13 mouse cellular contexts compared by ENCODE assay signal in genomic region chr2:26576462-26576861, GRCm38 (mm10). TPM values are rescaled to one million over a fixed set of nuclear protein-coding genes. Genes with fewer than 3 reads are reported as not detected.
A peak's percentile ranks its signal among the peaks of the same experiment; 100 is the strongest.
DNase-seq lines count a peak whose midpoint lies in the region; ATAC-seq and TF ChIP-seq lines count a peak whose summit lies in the region.
"Had no signal": no experiment of that assay in that cellular context is flagged by ENCODE, and none has a peak within 500 bp of the region (broad histone marks: within the 10 kb centered on the region; RNA-seq: fewer than 3 reads in every experiment).

No protein-coding gene starts in this region.

- no peak overlapping the region for H3K4me3 ChIP-seq in heart, embryonic 11.5 days (ENCODE audit: low read depth, low read length)
- H3K4me3 ChIP-seq in lung, embryonic 15.5 days: no peak overlapping the region
- no peak overlapping the region for H3K4me3 ChIP-seq in heart, embryonic 15.5 days
- no peak overlapping the region for H3K4me3 ChIP-seq in liver, postnatal 0 days (ENCODE audit: low read depth, low read length)
- no peak overlapping the region for H3K4me3 ChIP-seq in forebrain, embryonic 14.5 days (ENCODE audit: low read depth, low read length)
- H3K4me3 ChIP-seq: limb, embryonic 15.5 days; myocyte had no signal

- 38% methylated on average over 4 of the region's 4 CpGs for WGBS in heart, embryonic 11.5 days (ENCODE audit: insufficient replicate concordance)
- 50% methylated on average over 4 of the region's 4 CpGs for WGBS in lung, embryonic 15.5 days
- WGBS in heart, embryonic 15.5 days: 52% methylated on average over 4 of the region's 4 CpGs
- 29% methylated on average over 4 of the region's 4 CpGs for WGBS in liver, postnatal 0 days (ENCODE audit: insufficient replicate concordance)
- 44% methylated on average over 4 of the region's 4 CpGs for WGBS in forebrain, embryonic 14.5 days

- H3K27ac ChIP-seq in heart, embryonic 11.5 days (ENCODE audit: low read depth, low read length): peak overlapping the region; percentile 80
- peak overlapping the region; percentile 54 for H3K27ac ChIP-seq in lung, embryonic 15.5 days
- H3K27ac ChIP-seq in heart, embryonic 15.5 days: peak overlapping the region; percentile 78
- peak overlapping the region; percentile 72 for H3K27ac ChIP-seq in liver, postnatal 0 days (ENCODE audit: low read depth)
- no peak overlapping the region for H3K27ac ChIP-seq in forebrain, embryonic 14.5 days (ENCODE audit: low read depth, low read length)

- H3K4me2 ChIP-seq in heart, embryonic 11.5 days: peak overlapping the region; percentile 17; the same call in 1 of the 2 replicates
- H3K4me2 ChIP-seq in lung, embryonic 15.5 days: no peak overlapping the region; the same call in 1 of the 2 replicates
- no peak overlapping the region for H3K4me2 ChIP-seq in heart, embryonic 15.5 days
- H3K4me2 ChIP-seq in liver, postnatal 0 days (ENCODE audit: low read depth, low read length): no peak overlapping the region
- no peak overlapping the region for H3K4me2 ChIP-seq in forebrain, embryonic 14.5 days (ENCODE audit: low read length)
- H3K4me2 ChIP-seq: limb, embryonic 15.5 days had no signal

- no peak for TF ChIP-seq CTCF in liver, postnatal 0 days (IDR thresholded peaks at IDR 0.05; ENCODE audit: low read depth)

- H3K9ac ChIP-seq in heart, embryonic 11.5 days (ENCODE audit: low read depth, low read length): no peak overlapping the region; the same call in 1 of the 2 replicates
- no peak overlapping the region for H3K9ac ChIP-seq in lung, embryonic 15.5 days
- H3K9ac ChIP-seq in heart, embryonic 15.5 days: no peak overlapping the region
- peak overlapping the region; percentile 21; the same call in 1 of the 2 replicates for H3K9ac ChIP-seq in liver, postnatal 0 days (replicated peaks)
- no peak overlapping the region for H3K9ac ChIP-seq in forebrain, embryonic 14.5 days (ENCODE audit: low read length)
- H3K9ac ChIP-seq: limb, embryonic 15.5 days had no signal

- peaks cover 51% of the 10 kb centered on the region for H3K4me1 ChIP-seq in heart, embryonic 11.5 days (ENCODE audit: control insufficient read depth, insufficient read depth, low read length)
- H3K4me1 ChIP-seq in lung, embryonic 15.5 days: peaks cover 74% of the 10 kb centered on the region
- peaks cover 59% of the 10 kb centered on the region for H3K4me1 ChIP-seq in heart, embryonic 15.5 days (replicated peaks)
- H3K4me1 ChIP-seq in liver, postnatal 0 days (ENCODE audit: insufficient read depth): peaks cover 29% of the 10 kb centered on the region
- peaks cover 12% of the 10 kb centered on the region for H3K4me1 ChIP-seq in forebrain, embryonic 14.5 days (ENCODE audit: control insufficient read depth, insufficient read depth, low read length)

- ATAC-seq in heart, embryonic 11.5 days (replicated peaks; ENCODE audit: insufficient number of reproducible peaks, low FRiP score, low TSS enrichment): no peak
- no peak for ATAC-seq in lung, embryonic 15.5 days (ENCODE audit: borderline replicate concordance, extremely low read depth, low FRiP score, low TSS enrichment)
- no peak for ATAC-seq in heart, embryonic 15.5 days (replicated peaks; ENCODE audit: insufficient number of reproducible peaks, insufficient read depth, low FRiP score, low read depth)
- ATAC-seq in liver, postnatal 0 days: no peak
- ATAC-seq in erythroid progenitor cell, adult 5-6 weeks (replicated peaks; ENCODE audit: low FRiP score, poor library complexity, severe bottlenecking): no peak
- ATAC-seq in forebrain, embryonic 14.5 days: no peak

- H3K27me3 ChIP-seq in heart, embryonic 11.5 days (ENCODE audit: control insufficient read depth, insufficient read depth, low read length): no peaks in the 10 kb centered on the region
- H3K27me3 ChIP-seq in lung, embryonic 15.5 days: no peaks in the 10 kb centered on the region
- no peaks in the 10 kb centered on the region for H3K27me3 ChIP-seq in heart, embryonic 15.5 days
- H3K27me3 ChIP-seq in liver, postnatal 0 days (ENCODE audit: insufficient read depth, low read length): no peaks in the 10 kb centered on the region
- no peaks in the 10 kb centered on the region for H3K27me3 ChIP-seq in forebrain, embryonic 14.5 days (replicated peaks; ENCODE audit: control insufficient read depth, insufficient read depth, low read length)
- H3K27me3 ChIP-seq: limb, embryonic 15.5 days had no signal

- no peaks in the 10 kb centered on the region for H3K9me3 ChIP-seq in heart, embryonic 11.5 days (replicated peaks; ENCODE audit: control insufficient read depth, low read length)
- H3K9me3 ChIP-seq in lung, embryonic 15.5 days: no peaks in the 10 kb centered on the region
- no peaks in the 10 kb centered on the region for H3K9me3 ChIP-seq in heart, embryonic 15.5 days (replicated peaks)
- no peaks in the 10 kb centered on the region for H3K9me3 ChIP-seq in liver, postnatal 0 days (ENCODE audit: low read length)
- no peaks in the 10 kb centered on the region for H3K9me3 ChIP-seq in forebrain, embryonic 14.5 days (replicated peaks; ENCODE audit: control insufficient read depth, low read length)
- H3K9me3 ChIP-seq: limb, embryonic 15.5 days had no signal

- no peak for TF ChIP-seq EP300 in liver, postnatal 0 days (IDR thresholded peaks at IDR 0.05; ENCODE audit: low read depth)

- H3K36me3 ChIP-seq in heart, embryonic 11.5 days (ENCODE audit: control insufficient read depth, insufficient read depth, low read length): no peaks in the 10 kb centered on the region
- no peaks in the 10 kb centered on the region for H3K36me3 ChIP-seq in lung, embryonic 15.5 days
- no peaks in the 10 kb centered on the region for H3K36me3 ChIP-seq in heart, embryonic 15.5 days
- no peaks in the 10 kb centered on the region for H3K36me3 ChIP-seq in liver, postnatal 0 days (replicated peaks; ENCODE audit: insufficient read depth, low read length)
- H3K36me3 ChIP-seq in forebrain, embryonic 14.5 days (ENCODE audit: control insufficient read depth, insufficient read depth, low read length): no peaks in the 10 kb centered on the region
- H3K36me3 ChIP-seq: limb, embryonic 15.5 days had no signal

- no peak for DNase-seq in heart, adult 8-10 months (ENCODE audit: low spot score)
- DNase-seq in lung, postnatal 4 days: no peak
- DNase-seq in liver, postnatal 0 days: no peak
- no peak for DNase-seq in forebrain, embryonic 14.5 days (ENCODE audit: low spot score)
- DNase-seq: right cerebral cortex, adult 18-20 months had no signal

RNA-seq across cellular contexts. Expression of gene Egfl7, which starts 3.4 kb away (rescaled TPM):
- 145 and 157 TPM in 2 replicates for polyA plus RNA-seq in heart, embryonic 11.5 days (2014; fragmentation: Nextera tagmentation; extraction: Ambion mirVana)
- total RNA-seq in heart, adult 8-10 months (2022): 100 to 1,000 TPM; 122 to 172 (median 148) TPM
- polyA plus RNA-seq in lung, embryonic 15.5 days (2015; fragmentation: Nextera tagmentation; extraction: Ambion mirVana): 339 and 341 TPM in 2 replicates
- 159 and 197 TPM in 2 replicates for polyA plus RNA-seq in heart, embryonic 15.5 days (2015; fragmentation: Nextera tagmentation; extraction: Ambion mirVana)
- 49.6 and 53.0 TPM in 2 replicates for polyA plus RNA-seq in liver, postnatal 0 days (2015; fragmentation: Nextera tagmentation; extraction: Ambion mirVana)
- total RNA-seq in erythroid progenitor cell, adult 5-6 weeks (2015; ENCODE audit: low replicate concordance): 3.8 and 7.2 TPM in 2 replicates
- 0.77 and 7.2 TPM in 2 replicates for total RNA-seq in erythroid progenitor cell, adult 5-6 weeks (2017; ENCODE audit: low replicate concordance)
- polyA plus RNA-seq in forebrain, embryonic 14.5 days (2014; fragmentation: Nextera tagmentation; extraction: Ambion mirVana): 52.5 and 52.8 TPM in 2 replicates

RNA-seq across cellular contexts. Expression of gene Gm20532, which starts 10.0 kb away (rescaled TPM):
- not detected in 2 replicates for polyA plus RNA-seq in heart, embryonic 11.5 days (2014; fragmentation: Nextera tagmentation; extraction: Ambion mirVana)
- not detected for total RNA-seq in heart, adult 8-10 months (2022)
- not detected in 2 replicates for polyA plus RNA-seq in lung, embryonic 15.5 days (2015; fragmentation: Nextera tagmentation; extraction: Ambion mirVana)
- polyA plus RNA-seq in heart, embryonic 15.5 days (2015; fragmentation: Nextera tagmentation; extraction: Ambion mirVana): not detected in 2 replicates
- not detected in 2 replicates for polyA plus RNA-seq in liver, postnatal 0 days (2015; fragmentation: Nextera tagmentation; extraction: Ambion mirVana)
- total RNA-seq in erythroid progenitor cell, adult 5-6 weeks (2015; ENCODE audit: low replicate concordance): not detected in 2 replicates
- total RNA-seq in erythroid progenitor cell, adult 5-6 weeks (2017; ENCODE audit: low replicate concordance): 1.9 TPM in 1 of 2 replicates, not detected in the other
- not detected in 2 replicates for polyA plus RNA-seq in forebrain, embryonic 14.5 days (2014; fragmentation: Nextera tagmentation; extraction: Ambion mirVana)
- polyA plus RNA-seq: embryonic facial prominence, embryonic 11.5 days; limb, embryonic 15.5 days; myocyte; testis, adult 2 months had no signal

RNA-seq across cellular contexts. Expression of gene Agpat2, which starts 27.8 kb away (rescaled TPM):
- 15.7 and 20.6 TPM in 2 replicates for polyA plus RNA-seq in heart, embryonic 11.5 days (2014; fragmentation: Nextera tagmentation; extraction: Ambion mirVana)
- 10 to 100 TPM; 51.1 to 65.9 (median 60.8) TPM for total RNA-seq in heart, adult 8-10 months (2022)
- polyA plus RNA-seq in lung, embryonic 15.5 days (2015; fragmentation: Nextera tagmentation; extraction: Ambion mirVana): 39.1 and 41.1 TPM in 2 replicates
- 19.9 and 26.3 TPM in 2 replicates for polyA plus RNA-seq in heart, embryonic 15.5 days (2015; fragmentation: Nextera tagmentation; extraction: Ambion mirVana)
- polyA plus RNA-seq in liver, postnatal 0 days (2015; fragmentation: Nextera tagmentation; extraction: Ambion mirVana): 215 and 221 TPM in 2 replicates
- 12.2 and 12.6 TPM in 2 replicates for total RNA-seq in erythroid progenitor cell, adult 5-6 weeks (2015; ENCODE audit: low replicate concordance)
- total RNA-seq in erythroid progenitor cell, adult 5-6 weeks (2017; ENCODE audit: low replicate concordance): 6.2 and 12.0 TPM in 2 replicates
- 4.0 TPM in 2 replicates for polyA plus RNA-seq in forebrain, embryonic 14.5 days (2014; fragmentation: Nextera tagmentation; extraction: Ambion mirVana)

RNA-seq across cellular contexts. Expression of gene Fam69b, which starts 51.8 kb away (rescaled TPM):
- polyA plus RNA-seq in heart, embryonic 11.5 days (2014; fragmentation: Nextera tagmentation; extraction: Ambion mirVana): 13.4 and 14.9 TPM in 2 replicates
- 10 to 100 TPM; 15.0 to 26.6 (median 20.9) TPM for total RNA-seq in heart, adult 8-10 months (2022)
- 21.8 and 23.5 TPM in 2 replicates for polyA plus RNA-seq in lung, embryonic 15.5 days (2015; fragmentation: Nextera tagmentation; extraction: Ambion mirVana)
- polyA plus RNA-seq in heart, embryonic 15.5 days (2015; fragmentation: Nextera tagmentation; extraction: Ambion mirVana): 12.2 and 18.0 TPM in 2 replicates
- polyA plus RNA-seq in liver, postnatal 0 days (2015; fragmentation: Nextera tagmentation; extraction: Ambion mirVana): 0.48 and 0.56 TPM in 2 replicates
- total RNA-seq in erythroid progenitor cell, adult 5-6 weeks (2015; ENCODE audit: low replicate concordance): not detected in 2 replicates
- total RNA-seq in erythroid progenitor cell, adult 5-6 weeks (2017; ENCODE audit: low replicate concordance): not detected in 2 replicates
- polyA plus RNA-seq in forebrain, embryonic 14.5 days (2014; fragmentation: Nextera tagmentation; extraction: Ambion mirVana): 97.4 and 101 TPM in 2 replicates

RNA-seq across cellular contexts. Expression of gene Notch1, which starts 60.0 kb away (rescaled TPM):
- 20.9 and 23.5 TPM in 2 replicates for polyA plus RNA-seq in heart, embryonic 11.5 days (2014; fragmentation: Nextera tagmentation; extraction: Ambion mirVana)
- 10 to 100 TPM; 22.2 to 36.5 (median 29.1) TPM for total RNA-seq in heart, adult 8-10 months (2022)
- polyA plus RNA-seq in lung, embryonic 15.5 days (2015; fragmentation: Nextera tagmentation; extraction: Ambion mirVana): 22.1 and 23.9 TPM in 2 replicates
- polyA plus RNA-seq in heart, embryonic 15.5 days (2015; fragmentation: Nextera tagmentation; extraction: Ambion mirVana): 10.8 and 24.2 TPM in 2 replicates
- 2.0 and 2.1 TPM in 2 replicates for polyA plus RNA-seq in liver, postnatal 0 days (2015; fragmentation: Nextera tagmentation; extraction: Ambion mirVana)
- 5.4 and 9.0 TPM in 2 replicates for total RNA-seq in erythroid progenitor cell, adult 5-6 weeks (2015; ENCODE audit: low replicate concordance)
- 1.5 and 6.0 TPM in 2 replicates for total RNA-seq in erythroid progenitor cell, adult 5-6 weeks (2017; ENCODE audit: low replicate concordance)
- 30.3 and 32.3 TPM in 2 replicates for polyA plus RNA-seq in forebrain, embryonic 14.5 days (2014; fragmentation: Nextera tagmentation; extraction: Ambion mirVana)
